Mouse (Mus musculus) thymus, postnatal 0 days (tissue): Measurements from ENCODE around the gene Gm17026. TPM values are rescaled to one million over a fixed set of nuclear protein-coding genes. Genes with fewer than 3 reads are reported as not detected.
"Not testable (repeated sequence)": the region's sequence is repeated elsewhere in the genome, so short reads cannot be mapped to it uniquely, and the experiment has no call there.

Experiments used
- DNase-seq: peaks from one replicate; pipeline ENCODE4 v3.0.0-alpha.2; 2015; ENCODE audit warnings: low spot score
- microRNA-seq: library from miRNA; unstranded; fragments of <30 nt; microRNA quantifications from one replicate; pipeline ENCODE4, GENCODE M21; 2016; ENCODE audit warnings: borderline number of aligned reads
- polyA plus RNA-seq: library from polyadenylated mRNA; unstranded; fragments of >200 nt; fragmentation: Nextera tagmentation; extraction: Ambion mirVana; gene quantifications from 2 replicates; pipeline ENCODE4 v1.2.1, GENCODE M21; 2015

The Gm17026 gene
- polyA plus RNA-seq: not detected in 2 replicates

GRCm38 (mm10) chr14:42259948-42260347 is at the start of gene Gm17026:
Gm17026 (minus strand) TSS chr14:42260048.
- not testable (repeated sequence) for DNase-seq

GRCm38 (mm10) chr14:42297258-42297657 is 37.4 kb upstream of the Gm17026 start, which contains the start of gene Gm9611:
Gm9611 (minus strand) TSS chr14:42297358.
- DNase-seq: not testable (repeated sequence)

DNA sequence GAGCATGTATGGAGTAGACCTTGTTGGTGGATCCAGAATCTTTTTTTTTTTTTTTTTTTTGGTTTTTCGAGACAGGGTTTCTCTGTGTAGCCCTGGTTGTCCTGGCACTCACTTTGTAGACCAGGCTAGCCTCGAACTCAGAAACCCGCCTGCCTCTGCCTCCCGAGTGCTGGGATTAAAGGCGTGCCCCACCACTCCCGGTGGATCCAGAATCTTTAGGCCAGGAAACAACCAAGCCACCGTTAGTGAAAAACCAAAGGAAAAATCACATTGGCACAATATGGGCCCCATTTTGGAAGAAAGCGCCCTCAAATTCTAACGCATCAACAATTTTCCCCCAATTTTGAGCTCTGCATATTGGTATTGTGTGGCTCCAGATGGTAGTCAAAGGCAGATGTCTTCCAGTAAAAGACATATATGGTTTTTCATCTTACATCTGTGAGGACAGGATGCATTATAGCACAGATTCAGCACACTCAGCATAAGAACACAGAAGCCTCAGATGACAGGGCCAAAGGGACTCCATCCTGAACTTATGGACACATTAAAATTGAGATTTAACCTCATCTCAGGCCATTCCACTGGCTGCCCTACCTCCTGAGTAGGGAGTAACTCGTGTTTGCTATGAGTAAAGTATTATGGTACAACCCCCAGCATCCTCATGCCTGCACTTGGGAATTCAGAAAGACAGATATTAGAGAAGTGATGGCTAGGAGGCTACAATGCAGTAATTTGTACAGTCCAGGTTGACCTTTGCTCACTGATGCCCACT is 42.9 kb downstream of the Gm17026 start:
- DNase-seq: not testable (repeated sequence)

Small RNAs within 50 kb of the gene (microRNA-seq; reads per million reads assigned to microRNA genes)
- not detected for gene Gm25208
- gene Gm25892: not detected

Other genes with a start within 250 kb of the Gm17026 start
- not detected in 2 replicates for gene Gm7951, start 142.7 kb downstream of the Gm17026 start, polyA plus RNA-seq
- gene Gm17027, start 97.4 kb downstream of the Gm17026 start, polyA plus RNA-seq: not detected in 2 replicates
- gene Gm3573, start 69.3 kb downstream of the Gm17026 start, polyA plus RNA-seq: not detected in 2 replicates
- gene Gm9611, start 37.3 kb upstream of the Gm17026 start, polyA plus RNA-seq: not detected in 2 replicates
- not detected in 2 replicates for gene Gm7995, start 50.2 kb upstream of the Gm17026 start, polyA plus RNA-seq
- not detected in 2 replicates for gene Gm8005, start 179.6 kb upstream of the Gm17026 start, polyA plus RNA-seq
- gene Gm8011, start 203.8 kb upstream of the Gm17026 start, polyA plus RNA-seq: not detected in 2 replicates
- gene Gm8020, start 242.3 kb upstream of the Gm17026 start, polyA plus RNA-seq: not detected in 2 replicates